Mouse (Mus musculus) CD4-positive, CD25-positive, alpha-beta regulatory T cell, adult 4 months (primary cell): ENCODE measurements around the gene Kmt2a. TPM values are rescaled to one million over a fixed set of nuclear protein-coding genes. Genes with fewer than 3 reads are reported as not detected.

Source experiments
- ATAC-seq: one replicate; pipeline ENCODE4 v1.8.0; 2017
- polyA plus RNA-seq, 2 experiments: library from polyadenylated mRNA; unstranded; fragments of 100-300 nt; shearing (Covaris generic); gene quantifications; one replicate each; pipeline ENCODE4 v1.2.1; 2017

Kmt2a gene
- polyA plus RNA-seq, 2 experiments from 2014 or later: 34.7 to 41.1 TPM

DNA sequence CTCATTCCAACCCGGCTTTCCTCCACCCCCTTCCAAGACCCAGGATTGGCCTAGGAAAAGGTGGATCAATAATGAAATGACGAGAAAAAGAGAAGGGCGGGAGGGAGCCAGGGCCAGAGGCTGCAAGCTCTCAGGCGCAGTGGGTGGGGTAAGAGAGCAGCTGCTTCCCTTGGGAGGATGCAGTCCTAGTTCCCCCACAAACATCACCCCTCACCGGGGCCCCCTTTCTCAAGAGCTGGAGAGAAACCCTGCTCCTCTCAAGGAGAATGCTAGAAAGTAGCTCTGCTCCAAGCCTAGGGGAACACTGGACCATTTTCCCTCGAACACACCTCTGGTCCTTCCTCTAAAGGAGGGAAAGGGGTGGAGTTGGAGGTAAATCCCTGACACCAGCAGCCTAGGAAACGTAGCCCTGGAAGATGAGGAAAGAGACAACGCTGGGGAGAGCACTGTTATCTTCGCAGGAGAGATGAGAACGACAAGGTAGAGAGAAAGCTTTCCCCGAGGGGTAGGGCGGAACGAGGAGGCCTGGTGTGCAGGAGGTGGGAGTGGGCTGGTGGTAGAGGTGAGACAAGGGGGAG, 1.3 kb downstream of the Kmt2a start:
- ATAC-seq: no peak

DNA sequence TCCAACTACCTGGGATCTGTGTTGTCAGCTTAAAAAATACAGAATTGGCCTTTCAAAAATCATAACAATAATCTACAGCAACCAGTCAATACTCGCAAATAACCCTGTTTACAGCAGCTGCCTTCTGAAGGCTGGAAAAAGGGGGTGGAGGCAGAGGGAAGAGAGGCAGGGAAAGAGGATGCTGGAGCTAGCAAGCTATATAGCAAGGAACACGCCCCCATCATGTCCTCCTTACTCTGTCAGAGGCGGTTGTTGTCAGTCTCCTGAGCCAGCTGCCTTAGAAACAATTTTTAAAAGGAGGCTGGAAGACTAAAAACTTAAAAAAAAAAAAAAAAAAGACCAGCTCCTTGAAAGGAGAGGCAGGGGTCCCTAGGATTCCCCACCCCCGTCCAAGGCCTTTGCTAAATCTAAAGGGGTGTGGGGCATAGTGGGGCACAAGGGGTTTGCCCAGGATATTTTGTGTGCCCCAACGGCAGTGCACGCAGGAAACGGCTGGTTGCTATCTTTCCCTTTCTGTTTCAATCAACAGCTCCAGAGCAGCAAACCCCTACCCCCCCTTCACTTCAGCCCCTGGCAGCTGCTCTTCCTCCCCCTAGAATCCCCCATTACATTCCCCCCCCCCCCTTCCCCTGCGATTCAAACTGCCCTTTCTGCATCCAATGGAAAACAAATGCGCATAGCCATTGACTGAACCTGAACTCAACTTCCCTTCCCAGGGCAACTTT, 2.2 kb downstream of the Kmt2a start:
- peak; percentile 56 for ATAC-seq

DNA sequence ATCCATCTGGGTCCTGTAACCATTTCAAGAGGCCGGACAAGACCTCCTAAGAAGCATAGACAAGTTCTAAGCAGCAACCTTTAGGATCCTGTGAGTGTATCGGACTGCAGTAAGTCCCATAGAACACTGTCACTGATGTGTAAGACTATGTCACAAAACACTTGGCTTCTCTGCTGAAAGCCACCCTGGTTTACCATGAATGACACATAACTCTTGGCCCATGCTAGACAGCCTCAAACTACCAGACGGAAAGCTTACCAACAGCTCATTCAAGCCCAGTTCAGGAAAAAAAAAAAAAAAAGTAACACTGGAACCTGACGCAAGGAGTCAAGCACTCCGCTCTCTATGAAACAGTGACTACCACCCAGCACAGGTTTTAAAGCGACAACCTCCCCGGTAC, 3.4 kb downstream of the Kmt2a start:
- ATAC-seq: no peak

DNA sequence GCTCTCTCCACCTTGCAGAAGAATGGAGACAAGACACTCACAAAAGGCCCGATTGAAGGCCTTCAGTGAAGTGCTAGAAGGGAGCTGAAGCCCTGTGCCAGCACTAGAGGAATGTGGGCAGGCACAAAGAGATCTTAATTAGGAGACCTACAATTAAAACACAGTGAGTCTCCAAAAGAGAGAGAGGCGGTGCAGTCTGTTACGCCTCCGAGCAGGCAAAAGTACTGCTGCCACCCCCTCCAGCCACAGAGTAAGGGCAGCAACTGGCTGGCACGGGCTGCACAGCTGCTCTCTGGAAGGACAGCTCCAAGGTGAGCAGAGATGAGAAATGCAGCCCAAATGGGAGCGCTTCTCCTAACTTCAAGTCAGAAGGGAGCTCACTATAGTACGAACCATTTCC, 5.6 kb downstream of the Kmt2a start:
- ATAC-seq: no peak

DNA sequence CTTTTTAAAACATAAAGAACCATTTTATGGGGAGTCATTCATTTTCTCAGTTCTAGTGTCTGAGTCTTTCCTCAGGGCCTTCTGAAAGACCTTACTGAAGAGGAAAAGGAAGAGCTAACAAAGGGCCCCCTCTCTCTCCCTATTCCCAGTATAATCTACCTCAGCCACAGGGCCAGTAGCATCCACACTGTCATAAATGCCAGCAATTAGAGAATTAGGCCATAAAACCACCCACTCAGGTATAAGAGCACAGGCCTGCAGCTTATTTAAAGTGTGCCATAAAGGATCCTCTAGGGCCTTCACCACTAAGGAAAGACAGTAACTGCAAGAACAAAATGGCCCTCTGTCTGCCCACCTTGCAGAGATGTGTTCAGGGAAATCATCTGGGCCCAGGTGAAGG, 6.9 kb downstream of the Kmt2a start:
- ATAC-seq: no peak

DNA sequence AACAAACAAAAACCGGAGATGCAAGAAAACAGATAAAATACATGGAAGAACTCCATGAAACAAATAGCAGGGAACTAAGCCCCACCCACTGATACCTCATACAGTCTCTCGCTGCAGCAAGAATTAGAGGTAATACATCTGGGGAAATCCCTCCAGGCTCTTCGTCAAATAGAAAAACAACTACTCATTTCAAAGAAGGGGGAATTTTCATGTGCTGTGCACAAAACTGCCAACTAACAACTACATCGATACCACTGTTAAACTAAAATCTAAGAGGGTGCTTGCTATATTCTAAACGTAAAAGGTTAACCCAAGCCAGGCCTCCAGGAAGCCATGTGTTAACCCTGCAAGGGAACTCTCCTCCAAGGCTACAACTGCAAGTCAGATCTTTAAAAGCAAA, 7.4 kb downstream of the Kmt2a start:
- ATAC-seq: peak; percentile 91

DNA sequence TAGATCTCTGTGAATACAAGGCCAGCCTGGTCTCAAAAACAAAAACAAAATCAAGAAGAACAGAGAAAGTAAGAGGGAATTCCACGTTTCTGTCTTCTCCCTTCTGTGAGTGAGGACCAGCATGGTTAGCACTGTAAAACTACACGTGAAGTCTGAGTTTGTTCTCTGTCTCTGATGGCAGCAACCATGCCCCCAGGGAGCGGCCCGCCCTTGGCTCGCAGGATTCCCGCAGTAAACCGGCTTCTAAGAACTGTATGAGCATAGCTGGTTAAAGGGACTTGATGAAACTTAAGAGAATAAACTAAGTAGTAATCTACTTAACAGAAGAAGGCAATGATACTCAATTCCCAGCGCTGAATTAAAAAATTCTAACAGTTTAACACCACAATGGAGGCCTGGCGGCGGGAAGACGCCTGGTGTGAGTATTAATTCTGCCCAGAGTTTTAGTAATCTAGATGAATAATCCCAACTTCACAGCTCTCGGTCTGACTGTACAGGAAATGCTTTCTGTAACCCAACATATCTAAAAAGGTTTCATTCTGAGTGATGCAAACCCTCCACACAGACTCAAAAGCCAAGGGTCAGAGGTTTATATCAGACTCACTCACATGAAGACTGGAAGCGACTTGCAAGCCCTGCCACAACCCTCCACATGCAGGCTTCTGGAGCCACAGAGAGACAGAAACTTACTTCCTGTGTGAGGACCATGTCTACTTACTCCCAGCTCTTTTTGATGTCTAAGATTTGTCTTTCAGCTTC, 12.6 kb downstream of the Kmt2a start:
- peak; percentile 68 for ATAC-seq

DNA sequence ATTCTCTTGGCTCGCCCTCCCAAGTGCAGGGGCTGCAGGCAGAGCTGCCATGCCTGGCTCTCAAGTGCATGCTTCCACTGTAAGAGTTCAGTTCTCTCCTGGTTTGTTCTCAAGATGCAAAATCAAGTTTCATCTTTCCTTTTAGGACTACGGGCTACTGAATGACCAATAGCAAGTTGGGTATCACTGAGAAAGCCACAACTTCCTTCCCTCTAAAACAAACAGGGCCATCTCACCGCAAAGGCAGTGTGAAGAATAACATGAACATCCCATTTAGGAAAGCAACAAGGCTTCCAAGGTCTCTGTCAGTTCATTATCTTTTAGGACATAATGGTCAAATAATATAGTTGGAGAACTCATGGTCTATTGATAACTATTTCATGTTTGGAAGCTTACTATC, 13.4 kb downstream of the Kmt2a start:
- ATAC-seq: no peak

DNA sequence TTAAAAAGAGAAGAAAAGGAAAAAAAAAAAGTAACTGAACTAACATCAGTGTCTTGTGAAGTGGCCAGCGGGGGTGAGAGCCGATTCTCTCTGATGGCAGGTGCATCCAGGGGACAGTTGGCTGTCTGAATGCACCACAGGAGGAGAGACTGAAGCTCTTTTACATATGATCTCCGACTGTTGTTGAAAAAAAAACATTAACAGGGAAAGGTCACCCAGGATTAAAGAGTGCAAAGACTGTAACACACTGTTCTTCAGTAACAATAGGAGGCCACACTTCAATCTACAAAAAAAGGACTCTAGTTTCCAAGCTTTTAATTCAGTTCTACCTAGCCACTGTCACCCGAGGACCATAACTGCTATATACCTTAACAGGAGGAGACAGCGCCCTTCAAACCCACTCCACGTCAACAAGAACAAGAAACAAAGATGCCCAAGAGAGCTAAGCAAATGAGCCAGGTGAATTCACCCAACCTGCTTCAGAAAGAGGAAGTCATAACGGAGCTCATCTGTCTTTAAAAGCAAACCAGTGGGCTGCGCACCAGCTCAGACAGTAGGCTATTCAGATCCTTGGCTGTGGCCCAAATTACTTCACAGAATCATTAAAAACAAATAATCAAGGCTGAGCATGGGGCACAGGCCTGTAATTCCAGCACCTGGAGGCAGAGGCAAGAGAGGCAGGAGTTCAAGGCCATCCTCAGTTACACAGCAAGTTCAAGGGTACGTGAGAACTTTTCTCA, 14.4 kb downstream of the Kmt2a start:
- ATAC-seq: no peak

DNA sequence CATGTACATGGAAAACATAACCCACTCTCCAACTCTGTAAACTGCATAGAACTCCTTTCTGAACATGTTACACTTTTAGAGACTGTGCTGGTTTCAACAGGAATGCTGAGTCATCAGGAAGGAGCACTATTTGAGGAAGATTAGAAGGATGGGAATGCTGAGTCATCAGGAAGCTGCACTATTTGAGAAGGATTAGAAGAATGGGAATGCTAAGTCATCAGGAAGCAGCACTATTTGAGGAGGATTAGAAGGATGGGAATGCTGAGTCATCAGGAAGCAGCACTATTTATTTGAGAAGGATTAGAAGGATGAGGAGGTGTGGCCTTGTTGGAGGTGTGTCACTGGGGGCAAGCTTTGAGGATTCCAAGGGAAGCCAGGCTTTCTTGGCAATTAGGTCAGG, 20.0 kb downstream of the Kmt2a start:
- ATAC-seq: no peak

DNA sequence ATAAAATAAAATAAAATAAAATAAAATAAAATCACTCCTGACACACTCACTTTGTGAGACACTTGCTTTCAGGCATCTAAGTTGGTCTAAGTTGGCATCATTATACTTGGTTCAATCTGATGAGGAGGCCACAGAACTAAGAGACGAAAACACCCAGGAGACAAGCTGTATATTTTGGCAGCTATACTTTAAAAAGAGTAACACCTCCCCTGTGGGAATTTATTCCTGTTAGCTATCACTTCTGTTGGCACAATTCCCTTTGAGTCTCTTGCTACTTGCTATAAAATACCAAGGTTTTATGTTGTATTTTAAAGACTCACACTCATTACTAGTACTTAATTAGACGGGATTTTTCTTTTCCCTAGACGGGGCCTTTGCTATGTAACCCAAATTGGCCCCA, 22.4 kb downstream of the Kmt2a start:
- no peak for ATAC-seq

DNA sequence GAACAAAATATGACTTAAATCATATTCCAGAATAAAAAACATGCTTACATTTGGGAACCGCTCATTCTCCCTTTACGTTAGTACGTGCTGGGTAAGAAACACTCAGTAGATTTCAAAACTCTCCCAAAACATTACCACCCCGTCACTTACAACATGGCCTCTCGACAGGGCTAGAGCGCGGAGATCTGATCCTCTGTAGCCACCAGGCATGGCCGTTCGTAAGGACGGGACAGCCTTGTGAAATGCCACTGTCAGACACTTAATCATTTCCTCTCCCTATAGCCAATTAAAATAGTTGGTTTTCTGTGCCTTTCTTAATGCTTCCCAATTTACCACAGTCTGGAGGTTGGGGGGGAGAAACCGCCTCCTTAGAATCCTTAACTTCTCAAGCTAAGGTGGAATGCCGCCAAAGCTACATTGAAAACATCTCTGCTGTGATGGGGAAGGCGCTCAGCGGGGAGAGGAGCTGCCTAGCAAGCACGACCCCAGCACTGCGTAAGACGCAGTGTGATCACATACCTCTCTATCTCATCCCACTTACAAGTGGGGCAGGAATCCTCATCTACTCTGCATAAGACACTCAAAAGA, 23.6 kb downstream of the Kmt2a start:
- no peak for ATAC-seq

DNA sequence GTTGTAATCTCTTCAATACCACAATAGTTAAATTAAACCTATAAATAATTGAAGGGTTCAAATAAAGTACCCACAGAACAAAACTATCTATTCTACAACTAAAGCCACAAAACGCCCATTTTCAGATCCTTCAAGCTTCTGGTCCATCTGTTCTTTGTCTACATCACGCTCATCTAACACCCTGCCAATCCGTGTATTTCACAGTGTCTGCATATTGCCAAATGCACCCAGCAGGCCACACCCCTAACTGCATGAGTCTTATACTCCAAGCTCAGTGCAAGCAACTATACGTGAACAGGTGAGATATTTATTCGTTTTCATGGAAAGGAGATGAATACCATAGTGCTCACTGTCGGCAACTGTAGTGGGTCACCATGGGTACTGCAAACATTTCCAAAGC, 25.9 kb downstream of the Kmt2a start:
- no peak for ATAC-seq

DNA sequence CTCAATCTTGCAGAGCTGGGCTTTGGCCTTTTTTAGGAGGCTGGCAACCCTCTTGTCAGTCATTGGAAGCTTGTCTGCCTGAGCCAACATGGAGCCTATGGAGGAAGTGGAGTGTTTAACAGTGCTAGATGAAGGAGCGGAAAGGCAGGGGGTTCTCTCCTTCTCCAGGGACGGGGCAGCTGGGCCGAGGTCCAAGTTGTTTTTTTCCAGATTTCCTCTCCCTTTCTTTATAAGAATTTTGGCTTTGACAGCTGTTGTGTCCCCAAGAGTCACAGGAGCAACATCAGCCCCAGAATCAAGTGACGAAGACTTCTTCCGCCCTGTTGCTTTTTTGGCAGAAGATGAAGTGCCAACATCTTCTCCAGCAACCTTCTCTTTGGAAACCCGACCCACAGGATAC, 33.6 kb downstream of the Kmt2a start:
- no peak for ATAC-seq

DNA sequence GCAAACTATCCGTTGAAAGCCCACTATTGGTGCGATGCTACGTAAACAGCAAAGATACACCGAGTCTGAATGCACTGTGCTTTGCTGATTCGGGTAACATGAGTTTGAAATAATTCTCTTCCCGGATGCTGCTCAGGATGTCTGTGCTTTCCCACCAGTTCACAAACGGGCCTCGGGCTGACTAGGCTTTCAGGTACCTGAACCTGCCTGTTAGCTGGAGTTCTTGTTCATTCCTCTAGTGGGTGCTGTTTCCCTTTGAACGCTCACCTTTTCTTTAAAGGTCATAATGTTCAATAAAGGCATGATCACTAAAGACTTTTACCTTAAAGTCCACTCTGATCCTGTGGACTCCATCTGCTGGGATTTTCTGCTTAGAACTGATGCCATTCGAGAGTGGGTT, 39.9 kb downstream of the Kmt2a start:
- ATAC-seq: peak; percentile 77

DNA sequence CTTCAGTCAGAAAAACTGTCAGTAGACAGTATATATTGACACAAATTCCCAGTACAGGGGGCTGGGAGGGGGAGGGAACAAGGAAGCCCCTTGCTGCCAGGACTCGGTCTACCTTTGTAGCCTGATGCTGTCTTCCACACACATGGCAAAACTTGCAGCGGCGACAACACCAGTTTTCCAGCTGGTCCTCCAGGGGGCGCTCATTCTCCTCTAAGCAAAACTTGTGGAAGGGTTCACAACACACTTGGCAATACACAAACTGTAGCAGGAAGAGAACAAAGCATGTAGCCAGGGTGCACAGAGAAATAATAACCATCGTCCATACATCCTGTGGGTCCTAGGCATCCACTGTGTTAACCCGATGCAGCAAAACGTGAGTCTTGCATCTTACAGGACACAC, 44.7 kb downstream of the Kmt2a start:
- ATAC-seq: peak; percentile 68

DNA sequence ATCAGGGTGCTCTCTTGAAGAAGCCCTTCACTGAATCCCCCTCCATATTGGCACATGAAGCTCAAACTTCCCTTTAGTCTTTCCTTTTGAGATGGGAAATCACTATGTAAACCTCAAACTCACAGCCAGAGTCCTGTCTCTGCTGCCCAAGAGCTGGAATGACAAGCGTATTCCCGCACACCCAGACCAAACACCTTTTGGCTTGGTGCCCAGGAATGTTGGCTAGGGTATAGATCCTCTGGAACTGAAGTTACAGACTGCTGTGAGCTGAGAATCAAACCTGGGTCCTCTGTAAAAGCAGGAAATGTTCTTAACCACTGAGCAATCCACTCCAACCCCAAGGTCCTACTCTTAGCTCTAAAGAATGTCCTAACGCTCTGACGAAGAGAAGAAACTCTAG, 48.7 kb downstream of the Kmt2a start:
- ATAC-seq: no peak

DNA sequence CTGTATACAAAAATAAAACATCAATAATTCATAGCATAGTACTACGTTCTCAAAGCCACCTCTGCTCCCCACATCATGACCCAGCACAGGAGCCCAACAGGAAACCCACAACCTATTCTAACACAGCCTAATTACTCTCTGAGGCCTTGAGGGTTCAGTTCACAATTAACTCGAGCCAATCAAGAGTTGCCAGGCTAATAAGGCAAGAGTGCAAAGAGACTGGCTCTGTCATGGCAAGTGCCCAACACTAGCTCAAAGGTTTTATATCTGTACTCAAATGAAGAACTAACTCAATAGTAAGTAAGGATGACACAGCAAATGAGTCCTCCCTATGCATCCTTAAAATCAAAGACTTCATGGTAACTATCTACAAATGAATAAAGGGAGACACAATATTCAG, 50.6 kb downstream of the Kmt2a start:
- no peak for ATAC-seq

DNA sequence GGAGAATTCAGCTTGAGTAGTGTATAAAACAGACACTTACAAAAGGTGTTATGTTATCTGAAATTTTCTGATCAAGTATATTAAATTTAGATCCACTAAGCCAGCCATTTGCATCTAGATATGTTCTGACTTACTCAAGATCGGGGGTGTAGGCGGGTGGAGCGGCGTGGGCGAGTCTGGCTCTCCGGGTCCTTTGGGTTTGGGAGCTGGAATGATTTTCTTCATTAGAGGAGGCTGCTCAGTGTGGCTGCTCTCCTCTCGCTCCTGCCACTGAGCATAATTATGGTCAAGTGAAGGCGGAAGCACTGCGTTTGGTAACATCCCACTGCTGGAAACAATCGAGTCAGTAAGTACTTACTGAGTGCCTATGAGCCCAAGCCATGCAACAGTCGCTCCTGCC, 52.2 kb downstream of the Kmt2a start:
- ATAC-seq: no peak

DNA sequence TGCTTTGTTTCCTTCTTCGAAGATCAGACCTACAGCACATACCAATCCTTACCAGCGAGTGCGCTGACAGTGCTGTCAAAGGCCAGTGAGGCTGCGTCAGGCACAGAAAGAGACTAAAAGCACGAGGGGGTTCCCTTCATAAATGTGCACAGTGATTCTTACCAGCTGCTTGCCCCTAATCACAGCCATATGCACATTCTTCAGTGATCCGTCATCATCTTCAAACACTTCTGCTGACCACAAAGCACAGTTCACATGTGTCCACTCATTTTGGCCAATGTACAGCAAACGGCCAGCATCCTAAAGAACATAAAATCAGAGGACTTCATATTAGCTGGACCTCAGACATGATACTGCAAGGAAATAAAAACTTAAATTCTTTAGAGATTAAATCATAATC, 54.4 kb downstream of the Kmt2a start:
- no peak for ATAC-seq

DNA sequence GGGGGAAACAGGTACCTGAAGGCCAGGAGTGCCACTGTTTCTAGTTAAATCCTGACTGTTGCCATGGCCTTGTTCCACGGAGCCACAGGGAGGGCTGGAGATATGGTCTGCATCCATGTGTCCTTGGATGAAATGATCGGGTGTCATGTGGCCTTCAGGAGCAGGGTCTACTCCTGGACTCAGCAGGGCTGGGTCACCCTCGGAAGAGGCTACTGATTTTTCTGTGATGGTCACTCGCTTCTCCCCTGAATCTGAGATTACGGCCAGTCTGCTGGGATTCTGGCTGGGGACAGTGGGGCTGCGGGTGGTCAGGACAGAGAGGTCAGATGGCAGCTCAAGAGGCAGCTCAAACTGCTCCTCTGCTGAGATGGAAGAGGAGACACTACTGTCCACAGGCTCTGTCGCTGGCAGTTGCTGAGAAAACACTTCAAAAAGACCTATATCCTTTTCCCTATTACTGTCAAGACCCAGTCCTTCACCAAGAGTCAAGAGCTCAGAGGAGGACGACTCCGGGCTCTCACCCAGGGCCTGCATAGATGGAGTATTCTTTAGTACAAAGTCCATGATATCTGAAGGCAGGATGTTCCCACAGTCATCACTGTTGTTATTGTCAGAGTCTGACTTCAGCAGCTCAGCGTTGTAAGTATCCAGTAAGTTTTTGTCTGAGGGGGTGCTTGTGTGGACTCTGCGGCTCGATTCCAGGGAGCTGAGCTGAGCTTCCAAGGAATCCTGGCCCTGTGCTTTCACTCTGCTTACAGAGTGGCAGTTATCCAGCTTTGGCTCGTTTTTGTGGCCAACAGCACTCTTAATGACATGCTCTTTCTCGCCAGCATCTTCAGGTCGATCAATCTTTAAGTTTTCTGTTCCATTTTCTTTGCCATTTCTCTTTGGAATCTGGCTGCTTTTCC, 60.9 kb downstream of the Kmt2a start:
- no peak for ATAC-seq

DNA sequence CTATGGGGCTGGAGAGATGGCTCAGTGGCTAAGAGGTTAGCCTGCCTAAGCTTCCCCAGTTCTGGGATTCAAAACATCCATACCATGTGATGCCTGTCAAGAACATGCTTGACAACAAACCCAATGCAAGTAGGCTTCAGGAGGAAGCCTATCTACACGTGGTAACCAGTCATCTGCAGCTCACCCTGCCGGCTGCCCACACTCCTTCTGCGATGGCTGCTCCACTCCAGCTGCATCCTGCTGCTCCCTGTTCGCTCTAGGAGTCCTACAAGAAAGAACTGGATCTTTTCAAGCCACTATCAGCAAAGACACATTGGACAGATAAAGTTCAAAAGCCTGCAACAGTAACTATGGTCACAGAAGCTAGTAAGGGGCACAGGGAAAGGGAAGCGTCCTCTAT, 63.6 kb downstream of the Kmt2a start:
- ATAC-seq: no peak
